Mouse (Mus musculus) forebrain, embryonic 16.5 days (tissue): ENCODE results near the gene Hdac4. TPM values are rescaled to one million over a fixed set of nuclear protein-coding genes. Genes with fewer than 3 reads are reported as not detected.

Source experiments
- ATAC-seq: fragments of 200-750 bp; cut with Nextera tagmentation; 2 replicates; pipeline ENCODE4 v1.8.0; 2017; ENCODE audit warnings: mild to moderate bottlenecking, moderate library complexity
- H3K27ac ChIP-seq: fragments of 300-500 bp; sonication (generic); 2 replicates; pipeline ENCODE4 v1.5.1; 2014; ENCODE audit warnings: low read length, control low read depth
- H3K27me3 ChIP-seq: fragments of 300-500 bp; sonication (generic); replicated peaks from 2 replicates; pipeline ENCODE4 v1.6.1; 2014; ENCODE audit warnings: low read length; ENCODE audit not compliant: control insufficient read depth, insufficient read depth
- H3K36me3 ChIP-seq: fragments of 300-500 bp; sonication (generic); 2 replicates; pipeline ENCODE4 v1.6.1; 2014; ENCODE audit not compliant: control insufficient read depth, insufficient read depth
- H3K4me1 ChIP-seq: fragments of 300-500 bp; sonication (generic); replicated peaks from 2 replicates; pipeline ENCODE4 v1.6.1; 2014; ENCODE audit warnings: low read length; ENCODE audit not compliant: control insufficient read depth, insufficient read depth
- H3K4me2 ChIP-seq: fragments of 300-500 bp; sonication (generic); 2 replicates; pipeline ENCODE4 v1.6.1; 2014; ENCODE audit warnings: mild to moderate bottlenecking, low read length, control low read depth
- H3K4me3 ChIP-seq: fragments of 300-500 bp; sonication (generic); replicated peaks from 2 replicates; pipeline ENCODE4 v1.5.1; 2014; ENCODE audit warnings: mild to moderate bottlenecking, low read length, control low read depth
- H3K9ac ChIP-seq: fragments of 300-500 bp; sonication (generic); replicated peaks from 2 replicates; pipeline ENCODE4 v1.6.1; 2014; ENCODE audit warnings: low read depth, low read length, control low read depth
- H3K9me3 ChIP-seq: fragments of 300-500 bp; sonication (generic); 2 replicates; pipeline ENCODE4 v1.6.1; 2016; ENCODE audit warnings: low read length; ENCODE audit not compliant: control insufficient read depth
- WGBS: fragments of 180-500 bp; shearing (Covaris S2); extraction: QIAGEN DNeasy Blood & Tissue Kit; methylation state at CpG from one replicate; pipeline ENCODE4 v1.1.7; 2014; 5-methylcytosine and 5-hydroxymethylcytosine counted together
- polyA plus RNA-seq: library from polyadenylated mRNA; unstranded; fragments of >200 nt; fragmentation: Nextera tagmentation; extraction: Ambion mirVana; gene quantifications from 2 replicates; pipeline ENCODE4 v1.2.1, GENCODE M21; 2015

Gene Hdac4
- polyA plus RNA-seq, 1 experiment from 2014 or later, result 31.3 TPM

- Histone ChIP-seq H3K4me1 (0 out of 2 replicates have a peak, but pooled peaks cover 2% of the 10 kb centered on the region), H3K4me2 (no peak overlapping the region), H3K4me3 (no peak overlapping the region), H3K27me3 (no peaks in the 10 kb centered on the region), H3K27ac (no peak overlapping the region), H3K36me3 (no peaks in the 10 kb centered on the region), H3K9me3 (no peaks in the 10 kb centered on the region), H3K9ac (no peak overlapping the region)
- no peak for ATAC-seq
- 19% methylated on average over 3 of the region's 3 CpGs for WGBS
Measured at GRCm38 (mm10) chr1:92050566-92050965, 144.9 kb downstream of the Hdac4 start.

- Histone ChIP-seq H3K36me3 (no peaks in the 10 kb centered on the region), H3K4me1 (peaks cover 5% of the 10 kb centered on the region; the same call in 1 of the 2 replicates), H3K27me3 (no peaks in the 10 kb centered on the region), H3K4me2 (no peak overlapping the region), H3K9ac (no peak overlapping the region), H3K27ac (no peak overlapping the region), H3K9me3 (no peaks in the 10 kb centered on the region), H3K4me3 (no peak overlapping the region)
- 92% methylated on average over 4 of the region's 4 CpGs for WGBS
- ATAC-seq, result no peak
Measured at GRCm38 (mm10) chr1:92048415-92049354, 146.8 kb downstream of the Hdac4 start.

GRCm38 (mm10) chr1:92045671-92046070, 149.8 kb downstream of the Hdac4 start:
- H3K4me1 ChIP-seq, result peaks cover 10% of the 10 kb centered on the region; the same call in 1 of the 2 replicates
- WGBS, result 76% methylated on average over 1 of the region's 1 CpGs
- H3K36me3 ChIP-seq, result no peaks in the 10 kb centered on the region
- H3K9me3 ChIP-seq, result no peaks in the 10 kb centered on the region
- H3K4me2 ChIP-seq, result no peak overlapping the region
- no peak overlapping the region for H3K4me3 ChIP-seq
- ATAC-seq, result no peak
- no peak overlapping the region for H3K27ac ChIP-seq
- H3K9ac ChIP-seq, result no peak overlapping the region
- H3K27me3 ChIP-seq, result no peaks in the 10 kb centered on the region

- Histone ChIP-seq H3K9me3 (no peaks in the 10 kb centered on the region), H3K36me3 (no peaks in the 10 kb centered on the region), H3K4me1 (peaks cover 10% of the 10 kb centered on the region; the same call in 1 of the 2 replicates), H3K9ac (no peak overlapping the region), H3K27me3 (no peaks in the 10 kb centered on the region), H3K4me2 (no peak overlapping the region), H3K4me3 (no peak overlapping the region), H3K27ac (no peak overlapping the region)
- no peak for ATAC-seq
- 95% methylated on average over 3 of the region's 3 CpGs for WGBS
Measured at GRCm38 (mm10) chr1:92044868-92045267, 150.6 kb downstream of the Hdac4 start.

GRCm38 (mm10) chr1:92043989-92044388, 151.5 kb downstream of the Hdac4 start:
- Histone ChIP-seq H3K4me1 (peaks cover 10% of the 10 kb centered on the region), H3K4me2 (no peak overlapping the region), H3K4me3 (no peak overlapping the region), H3K9ac (no peak overlapping the region), H3K36me3 (no peaks in the 10 kb centered on the region), H3K9me3 (no peaks in the 10 kb centered on the region), H3K27me3 (no peaks in the 10 kb centered on the region), H3K27ac (no peak overlapping the region)
- peak; percentile 69 for ATAC-seq

GRCm38 (mm10) chr1:92042126-92042525, 153.4 kb downstream of the Hdac4 start:
- Histone ChIP-seq H3K9ac (no peak overlapping the region), H3K9me3 (no peaks in the 10 kb centered on the region), H3K4me3 (no peak overlapping the region), H3K4me2 (no peak overlapping the region), H3K36me3 (no peaks in the 10 kb centered on the region), H3K27ac (no peak overlapping the region), H3K27me3 (no peaks in the 10 kb centered on the region), H3K4me1 (peaks cover 13% of the 10 kb centered on the region)
- ATAC-seq, result no peak
- WGBS, result 42% methylated on average over 3 of the region's 3 CpGs

- Histone ChIP-seq H3K27ac (no peak overlapping the region), H3K4me3 (no peak overlapping the region), H3K4me2 (no peak overlapping the region), H3K9ac (no peak overlapping the region), H3K9me3 (no peaks in the 10 kb centered on the region), H3K27me3 (no peaks in the 10 kb centered on the region), H3K4me1 (peaks cover 13% of the 10 kb centered on the region), H3K36me3 (no peaks in the 10 kb centered on the region)
- 59% methylated on average over 3 of the region's 3 CpGs for WGBS
- ATAC-seq, result no peak
Measured at GRCm38 (mm10) chr1:92041290-92041689, 154.2 kb downstream of the Hdac4 start.

GRCm38 (mm10) chr1:92038714-92039113, 156.8 kb downstream of the Hdac4 start:
- ATAC-seq, result peak; percentile 73
- H3K4me1 ChIP-seq, result peaks cover 9% of the 10 kb centered on the region
- H3K4me2 ChIP-seq, result no peak overlapping the region
- 0 out of 2 replicates have a peak overlapping the region, but pooled peaks have one; percentile 2 for H3K27ac ChIP-seq
- H3K36me3 ChIP-seq, result no peaks in the 10 kb centered on the region
- H3K27me3 ChIP-seq, result no peaks in the 10 kb centered on the region
- H3K9me3 ChIP-seq, result no peaks in the 10 kb centered on the region
- 31% methylated on average over 1 of the region's 1 CpGs for WGBS
- H3K4me3 ChIP-seq, result no peak overlapping the region
- no peak overlapping the region for H3K9ac ChIP-seq

- 96% methylated on average over 7 of the region's 7 CpGs for WGBS
- H3K27me3 ChIP-seq, result no peaks in the 10 kb centered on the region
- H3K4me3 ChIP-seq, result no peak overlapping the region
- no peak for ATAC-seq
- peaks cover 9% of the 10 kb centered on the region for H3K4me1 ChIP-seq
- no peaks in the 10 kb centered on the region for H3K9me3 ChIP-seq
- H3K9ac ChIP-seq, result no peak overlapping the region
- no peaks in the 10 kb centered on the region for H3K36me3 ChIP-seq
- H3K27ac ChIP-seq, result no peak overlapping the region
- no peak overlapping the region for H3K4me2 ChIP-seq
Measured at GRCm38 (mm10) chr1:92037039-92037438, 158.5 kb downstream of the Hdac4 start.
